Mouse (Mus musculus) CD8-positive naive resting alpha-beta T cell, adult 57 days (primary cell): ENCODE data around the gene P4hb. TPM values are rescaled to one million over a fixed set of nuclear protein-coding genes. Genes with fewer than 3 reads are reported as not detected.

ENCODE experiments used
- total RNA-seq: library from RNA; stranded (reverse); gene quantifications from one replicate; pipeline ENCODE4 v1.2.4, GENCODE M21; 2023

P4hb gene
- 159 TPM for total RNA-seq

DNA sequence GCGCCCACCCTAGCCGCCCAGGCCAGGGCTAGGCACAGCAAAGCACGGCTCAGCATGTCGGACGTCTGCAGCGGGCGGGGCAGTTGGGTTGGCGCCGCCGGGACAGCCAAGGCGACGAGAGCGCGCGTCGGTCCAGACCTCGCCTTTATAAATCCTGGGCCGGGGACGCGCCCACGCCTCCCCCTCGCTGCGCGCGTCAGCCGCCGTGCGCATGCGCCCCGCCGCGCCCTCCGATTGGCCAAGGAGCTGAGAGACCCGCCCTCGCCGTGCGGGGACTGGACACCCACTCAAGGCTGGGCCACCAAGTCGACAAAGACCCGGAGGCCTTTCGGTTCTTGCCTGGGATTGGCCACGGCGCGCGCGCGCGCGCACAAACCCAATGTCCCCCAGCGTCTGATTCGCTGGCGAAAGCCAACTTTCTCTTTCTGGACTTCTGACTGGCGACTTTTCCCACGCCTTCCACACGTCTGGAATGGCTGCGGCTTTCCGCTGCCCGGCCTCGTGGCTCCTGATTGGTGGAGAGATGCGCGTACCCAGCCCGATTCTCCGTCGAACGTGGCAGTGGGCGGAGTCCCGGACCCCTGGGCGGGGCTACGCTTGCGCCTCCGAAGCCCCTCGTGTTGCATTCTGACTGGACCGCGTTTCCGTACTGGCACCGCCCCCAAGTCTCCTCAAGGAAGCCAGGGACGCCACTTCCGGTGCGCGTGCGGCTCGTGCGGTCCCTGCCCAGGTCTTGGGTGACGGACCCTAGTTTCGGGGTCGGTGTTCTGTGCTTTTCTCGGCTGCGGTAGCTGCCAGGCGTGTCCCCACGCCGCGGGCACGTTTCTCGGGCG lies at the start of gene P4hb:
TSS of gene P4hb (minus strand) at position 502 of the 833 bp plus-strand sequence.

GRCm38 (mm10) chr11:120617519-120618112 lies 44.6 kb upstream of the P4hb start, which contains the start of gene Pcyt2:
Gene Pcyt2 (minus strand): TSS chr11:120617936.

DNA sequence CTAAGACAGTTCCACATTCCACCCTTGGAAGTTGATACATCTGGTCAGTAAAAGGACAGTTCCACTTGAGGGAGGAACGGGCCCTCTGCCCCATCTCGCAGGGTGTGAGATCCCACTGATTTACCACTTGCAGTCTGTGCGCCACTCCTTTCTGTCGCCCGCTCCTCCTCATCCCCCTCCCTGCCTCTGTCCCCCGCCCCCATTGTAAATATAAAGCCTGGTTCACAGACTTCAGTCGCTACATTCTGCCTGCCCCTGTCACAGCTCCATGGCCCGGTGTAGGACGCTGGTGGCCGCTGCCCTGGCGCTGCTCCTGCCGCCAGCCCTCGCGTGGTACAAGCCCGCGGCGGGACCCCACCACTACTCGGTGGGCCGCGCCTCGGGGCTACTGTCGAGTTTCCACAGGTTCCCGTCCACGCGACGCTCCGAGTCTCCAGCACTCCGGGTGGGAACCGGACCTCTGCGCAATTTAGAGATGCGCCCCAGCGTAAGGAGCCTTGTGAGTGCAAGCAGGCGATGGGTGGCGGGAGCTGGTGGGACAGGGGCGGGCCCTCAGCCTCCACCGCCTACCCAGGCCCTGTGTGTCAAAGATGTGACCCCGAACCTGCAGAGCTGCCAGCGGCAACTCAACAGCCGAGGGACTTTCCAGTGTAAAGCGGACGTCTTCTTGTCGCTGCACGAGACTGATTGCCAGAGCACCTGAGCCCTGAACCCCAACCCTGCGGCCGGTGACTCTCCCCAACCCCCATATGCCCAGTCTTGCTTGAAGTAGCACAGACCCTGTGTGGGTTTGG lies 35.4 kb upstream of the P4hb start, which contains the start of gene Npb:
TSS of gene Npb (plus strand) at position 237 of the 794 bp plus-strand sequence.

DNA sequence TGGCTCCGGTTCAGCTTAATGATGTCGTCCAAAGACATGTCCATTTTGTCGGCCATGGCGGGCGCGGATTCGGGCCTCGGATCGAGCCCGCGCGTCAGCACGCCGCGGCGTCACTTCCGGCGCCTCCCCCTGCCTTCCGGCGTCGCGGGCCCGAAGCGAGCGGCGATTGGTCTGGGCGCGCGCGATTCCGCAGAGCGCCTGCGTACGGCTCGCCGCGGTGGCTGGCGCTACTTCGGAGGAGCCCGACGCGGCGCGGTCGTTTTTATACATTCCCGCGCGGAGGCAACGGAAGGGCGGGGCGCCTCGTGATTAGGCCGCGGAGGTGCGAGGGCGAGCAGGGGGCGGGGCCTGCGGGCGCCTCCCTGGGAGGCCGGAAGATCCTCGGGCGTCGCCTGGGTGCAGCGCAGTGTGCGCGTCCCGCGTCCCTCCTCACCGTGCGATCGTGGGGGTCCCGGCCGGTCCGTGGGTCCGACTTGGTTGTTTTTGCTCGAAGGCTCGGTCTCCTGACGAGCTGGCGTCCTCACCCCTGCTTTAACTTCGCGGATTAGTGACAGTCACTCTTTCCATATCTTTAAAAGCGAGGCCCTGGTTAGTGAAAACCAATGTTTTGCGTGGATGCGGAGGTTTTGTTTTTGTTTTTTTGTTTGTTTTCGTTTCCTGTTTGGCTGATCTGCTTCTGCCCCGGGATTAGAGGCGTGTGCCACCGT lies 25.4 kb upstream of the P4hb start, which contains the start of the genes Alyref and Anapc11:
TSS of gene Alyref (minus strand) at position 83 of the 707 bp plus-strand sequence.
TSS of gene Anapc11 (plus strand) at position 139 of the 707 bp plus-strand sequence.

GRCm38 (mm10) chr11:120581490-120582267 lies 8.6 kb upstream of the P4hb start, which contains the start of gene Arhgdia:
Gene Arhgdia (minus strand): TSS chr11:120581624.

DNA sequence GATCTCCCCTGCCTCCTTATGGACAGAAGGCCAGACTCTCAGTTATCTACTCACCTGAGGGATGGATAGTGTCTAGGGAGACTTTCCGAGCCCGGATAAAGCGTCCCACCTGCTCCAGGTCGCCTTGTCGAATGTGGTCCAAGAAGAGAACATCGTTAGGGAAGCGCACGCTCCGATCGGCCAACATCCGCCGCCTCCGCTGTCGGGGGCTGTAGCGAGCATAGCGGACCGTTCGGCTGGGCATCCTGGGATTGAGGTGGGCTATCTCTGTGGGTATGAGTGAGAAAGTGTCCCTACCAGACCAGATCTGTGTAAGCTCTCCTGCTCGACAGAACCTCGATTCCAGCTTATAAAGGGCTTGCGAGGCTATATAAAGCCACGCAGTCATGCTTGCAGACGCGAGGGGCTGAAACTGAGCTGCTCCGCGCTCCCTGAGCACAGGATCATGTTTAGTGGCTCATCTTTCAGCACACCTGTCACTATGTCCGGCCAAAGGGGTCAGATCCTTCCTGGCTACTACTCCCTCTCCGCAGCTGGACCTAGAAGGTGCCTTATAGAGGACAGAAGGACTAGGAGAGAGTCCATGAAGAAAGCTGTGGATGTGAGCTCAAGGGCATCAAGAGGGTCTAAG lies 22.1 kb downstream of the P4hb start, which contains the start of gene Ppp1r27:
TSS of gene Ppp1r27 (minus strand) at position 323 of the 631 bp plus-strand sequence.

DNA sequence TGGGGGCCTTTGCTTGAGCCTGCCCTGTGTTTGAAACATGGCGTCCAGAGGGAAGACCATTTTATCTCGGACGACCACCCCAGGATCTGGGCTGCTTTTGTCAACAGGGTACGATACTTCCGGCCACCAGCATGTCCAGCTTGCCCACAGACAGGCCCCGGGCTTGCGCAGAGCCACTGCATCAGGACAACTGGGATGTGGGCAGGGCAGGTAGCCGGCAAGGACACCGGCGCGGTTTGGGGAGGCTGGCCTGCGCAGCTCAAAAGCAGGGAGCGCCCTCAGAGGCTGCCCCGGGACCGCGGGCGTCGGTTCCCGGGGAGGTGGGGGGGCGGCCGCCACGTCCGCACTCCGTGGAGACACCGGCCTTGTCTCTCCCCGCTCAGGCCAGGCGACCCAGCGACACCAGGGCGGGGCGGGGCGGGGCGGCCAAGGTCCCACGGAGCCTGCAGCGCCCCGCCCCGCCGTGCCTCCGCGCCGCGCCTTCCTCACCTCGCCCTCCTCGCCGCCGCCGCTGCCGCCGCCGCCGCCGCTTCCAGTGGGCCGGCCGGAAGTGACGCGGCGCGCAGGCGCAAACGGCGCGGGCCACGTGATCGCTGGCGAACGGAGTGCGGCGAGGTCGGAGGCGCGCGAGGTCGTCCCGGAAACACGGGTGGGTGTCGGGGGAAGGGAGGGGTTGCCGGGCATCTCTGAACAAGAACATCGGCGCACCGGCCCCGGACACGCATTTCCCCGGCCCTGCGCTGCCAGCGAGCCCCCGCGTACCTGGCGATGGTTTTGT lies 23.7 kb downstream of the P4hb start, which contains the start of gene Mcrip1:
TSS of gene Mcrip1 (minus strand) at position 560 of the 778 bp plus-strand sequence.

GRCm38 (mm10) chr11:120530085-120530964 lies 42.7 kb downstream of the P4hb start, which contains the start of gene Gcgr:
Gene Gcgr (plus strand): TSS chr11:120530699.

Other genes with a start within 250 kb of the P4hb start
- gene Actg1, start 224.7 kb downstream of the P4hb start, total RNA-seq: 1,479 TPM
- gene Fscn2, start 211.7 kb downstream of the P4hb start, total RNA-seq: not detected
- 19.7 TPM for gene Faap100, start 194.5 kb downstream of the P4hb start, total RNA-seq
- 45.7 TPM for gene Nploc4, start 135.5 kb downstream of the P4hb start, total RNA-seq
- 14.2 TPM for gene Tspan10, start 130.6 kb downstream of the P4hb start, total RNA-seq
- 0.77 TPM for gene Pde6g, start 119.8 kb downstream of the P4hb start, total RNA-seq
- 2.9 TPM for gene Oxld1, start 115.2 kb downstream of the P4hb start, total RNA-seq
- gene Ccdc137, start 115.1 kb downstream of the P4hb start, total RNA-seq: 28.4 TPM
- 10.8 TPM for gene Arl16, start 105.6 kb downstream of the P4hb start, total RNA-seq
- 36.0 TPM for gene Mrpl12, start 88.6 kb downstream of the P4hb start, total RNA-seq
- gene Slc25a10, start 81.4 kb downstream of the P4hb start, total RNA-seq: 11.0 TPM
- not detected for gene Gcgr, start 42.6 kb downstream of the P4hb start, total RNA-seq
- gene Mcrip1, start 23.5 kb downstream of the P4hb start, total RNA-seq: 41.2 TPM
- not detected for gene Ppp1r27, start 22.1 kb downstream of the P4hb start, total RNA-seq
- 371 TPM for gene Arhgdia, start 8.4 kb upstream of the P4hb start, total RNA-seq
- gene Alyref, start 25.1 kb upstream of the P4hb start, total RNA-seq: 93.3 TPM
- 84.8 TPM for gene Anapc11, start 25.2 kb upstream of the P4hb start, total RNA-seq
- 3.2 TPM for gene Npb, start 35.2 kb upstream of the P4hb start, total RNA-seq
- gene Pcyt2, start 44.7 kb upstream of the P4hb start, total RNA-seq: 121 TPM
- gene Sirt7, start 52.0 kb upstream of the P4hb start, total RNA-seq: 126 TPM
- 28.8 TPM for gene Mafg, start 60.3 kb upstream of the P4hb start, total RNA-seq
- gene Pycr1, start 70.5 kb upstream of the P4hb start, total RNA-seq: 1.9 TPM
- gene Myadml2, start 74.9 kb upstream of the P4hb start, total RNA-seq: not detected
- gene Notum, start 87.9 kb upstream of the P4hb start, total RNA-seq: not detected
- 104 TPM for gene Aspscr1, start 99.7 kb upstream of the P4hb start, total RNA-seq
- 33.8 TPM for gene Cenpx, start 140.5 kb upstream of the P4hb start, total RNA-seq
- gene Lrrc45, start 140.7 kb upstream of the P4hb start, total RNA-seq: 28.8 TPM
- gene Rac3, start 148.2 kb upstream of the P4hb start, total RNA-seq: 1.7 TPM
- not detected for gene Dcxr, start 154.0 kb upstream of the P4hb start, total RNA-seq
- not detected for gene Cbr2, start 158.9 kb upstream of the P4hb start, total RNA-seq
- 35.1 TPM for gene Hmga1b, start 189.5 kb upstream of the P4hb start, total RNA-seq
- 13.1 TPM for gene Rfng, start 211.0 kb upstream of the P4hb start, total RNA-seq
- gene Gps1, start 211.0 kb upstream of the P4hb start, total RNA-seq: 55.1 TPM
- gene Dus1l, start 223.2 kb upstream of the P4hb start, total RNA-seq: 48.2 TPM